Comparison of ENCODE assay signal across 8 mouse cellular contexts in the genomic region with DNA sequence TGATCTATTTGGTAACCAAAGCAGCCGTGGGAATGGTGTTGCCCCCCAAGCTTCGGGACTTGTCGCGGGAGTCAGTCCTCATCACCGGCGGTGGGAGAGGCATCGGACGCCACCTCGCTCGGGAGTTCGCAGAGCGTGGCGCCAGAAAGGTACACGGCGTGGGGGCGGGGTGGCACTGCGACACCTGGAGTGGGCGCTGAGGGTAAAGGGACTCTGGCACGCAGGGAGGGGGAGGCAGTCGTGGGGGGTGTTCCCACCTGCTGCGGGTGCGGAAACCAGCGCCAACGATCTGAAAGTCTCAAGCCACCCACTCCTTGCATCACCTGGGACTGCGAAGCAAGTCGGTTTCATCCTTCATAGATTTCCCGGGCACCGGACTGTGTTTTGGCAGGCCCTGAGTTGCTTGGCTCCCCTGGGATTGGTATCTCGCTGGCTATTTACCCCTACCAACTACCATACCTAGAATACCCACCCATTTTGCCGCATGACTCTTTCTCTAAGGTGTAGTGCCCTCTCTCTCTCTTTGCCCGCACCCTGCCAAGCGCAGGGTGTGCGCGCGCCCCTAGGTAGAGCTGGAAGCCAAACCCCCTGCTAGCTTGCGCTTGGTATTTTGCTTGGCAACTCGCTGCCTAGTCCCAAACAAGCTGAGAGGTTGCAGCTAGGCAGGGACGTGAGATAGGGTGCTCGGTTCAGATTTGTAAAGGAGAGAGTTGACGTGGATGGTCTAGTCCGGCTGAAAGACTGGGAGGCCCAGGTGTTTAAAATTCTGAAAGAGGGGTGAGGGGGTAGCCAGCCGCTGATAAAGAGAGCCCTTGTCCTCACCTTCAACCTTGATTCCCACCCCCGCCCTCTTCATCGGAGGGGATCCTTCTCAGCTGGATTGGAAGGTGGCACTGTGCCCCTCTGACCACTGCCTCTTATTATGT. TPM values are rescaled to one million over a fixed set of nuclear protein-coding genes. Genes with fewer than 3 reads are reported as not detected.
A peak's percentile ranks its signal among the peaks of the same experiment; 100 is the strongest.
DNase-seq lines count a peak whose midpoint lies in the region; ATAC-seq and TF ChIP-seq lines count a peak whose summit lies in the region.

No protein-coding gene starts in this region.

- H3K27ac ChIP-seq in intestine, postnatal 0 days (ENCODE audit: low read depth, low read length) = peak overlapping the region; percentile 92
- H3K27ac ChIP-seq in lung, embryonic 14.5 days (ENCODE audit: low read depth) = peak overlapping the region; percentile 78

- no peaks in the 10 kb centered on the region for H3K9me3 ChIP-seq in megakaryocyte, embryonic 14.5 days
- H3K9me3 ChIP-seq in intestine, postnatal 0 days (ENCODE audit: control insufficient read depth) = no peaks in the 10 kb centered on the region
- no peaks in the 10 kb centered on the region for H3K9me3 ChIP-seq in lung, embryonic 14.5 days (ENCODE audit: low read depth, low read length)

- peaks cover 47% of the 10 kb centered on the region for H3K36me3 ChIP-seq in megakaryocyte, embryonic 14.5 days (replicated peaks; ENCODE audit: low read length)
- no peaks in the 10 kb centered on the region; the same call in 1 of the 2 replicates for H3K36me3 ChIP-seq in intestine, postnatal 0 days (ENCODE audit: control insufficient read depth, insufficient read depth)
- H3K36me3 ChIP-seq in lung, embryonic 14.5 days (ENCODE audit: insufficient read depth) = no peaks in the 10 kb centered on the region

- no peak for ATAC-seq in megakaryocyte, adult 5-6 weeks (ENCODE audit: poor library complexity, severe bottlenecking)
- no peak for ATAC-seq in intestine, postnatal 0 days
- ATAC-seq in lung, embryonic 14.5 days (ENCODE audit: insufficient read depth) = no peak
- no peak for ATAC-seq in monocyte, adult 5-6 weeks (replicated peaks; ENCODE audit: insufficient number of reproducible peaks, low FRiP score, low TSS enrichment, poor library complexity, severe bottlenecking)

- peak overlapping the region; percentile 99 for H3K4me3 ChIP-seq in megakaryocyte, embryonic 14.5 days (replicated peaks)
- peak overlapping the region; percentile 79 for H3K4me3 ChIP-seq in intestine, postnatal 0 days (ENCODE audit: low read depth, low read length)
- peak overlapping the region; percentile 58 for H3K4me3 ChIP-seq in lung, embryonic 14.5 days (ENCODE audit: low read depth, low read length)

- peak; percentile 56 to 60 for DNase-seq in cerebellum, postnatal 10 days
- DNase-seq in gastrocnemius, postnatal 4 days (ENCODE audit: low spot score in 2 of 2) = peak; percentile 32 to 39
- peak; percentile 46 for DNase-seq in lung, embryonic 14.5 days
- DNase-seq in retina, postnatal 1 day = peak; percentile 44

- peaks cover 61% of the 10 kb centered on the region for H3K4me1 ChIP-seq in megakaryocyte, embryonic 14.5 days
- peaks cover 11% of the 10 kb centered on the region; the same call in 1 of the 2 replicates for H3K4me1 ChIP-seq in intestine, postnatal 0 days (replicated peaks; ENCODE audit: control insufficient read depth, insufficient read depth, low read length)
- no peaks in the 10 kb centered on the region; the same call in 1 of the 2 replicates for H3K4me1 ChIP-seq in lung, embryonic 14.5 days (ENCODE audit: insufficient read depth)

- peak; percentile 5; the same call in 1 of the 2 replicates for TF ChIP-seq CTCF in intestine, postnatal 0 days (IDR thresholded peaks at IDR 0.05; ENCODE audit: low read depth)
- TF ChIP-seq CTCF in lung, embryonic 14.5 days (IDR thresholded peaks at IDR 0.05; ENCODE audit: low read depth) = no peak

- H3K27me3 ChIP-seq in megakaryocyte, embryonic 14.5 days (replicated peaks) = no peaks in the 10 kb centered on the region
- H3K27me3 ChIP-seq in intestine, postnatal 0 days (replicated peaks; ENCODE audit: control insufficient read depth, insufficient read depth, low read length) = no peaks in the 10 kb centered on the region
- peaks cover 3% of the 10 kb centered on the region; the same call in 1 of the 2 replicates for H3K27me3 ChIP-seq in lung, embryonic 14.5 days (ENCODE audit: insufficient read depth, low read length)

- peak overlapping the region; percentile 84 for H3K4me2 ChIP-seq in intestine, postnatal 0 days (replicated peaks; ENCODE audit: low read depth)
- peak overlapping the region; percentile 90 for H3K4me2 ChIP-seq in lung, embryonic 14.5 days

- H3K9ac ChIP-seq in intestine, postnatal 0 days (ENCODE audit: low read depth, low read length) = peak overlapping the region; percentile 81
- peak overlapping the region; percentile 58 for H3K9ac ChIP-seq in lung, embryonic 14.5 days

- 1% methylated on average over 44 of the region's 44 CpGs for WGBS in intestine, postnatal 0 days
- WGBS in lung, embryonic 14.5 days = under 1% methylated on average over 44 of the region's 44 CpGs

RNA-seq across cellular contexts. Expression of a gene that starts 1.2 kb away (rescaled TPM):
- 44.7 and 211 TPM in 2 replicates for polyA plus RNA-seq in megakaryocyte, embryonic 14.5 days (2012; ENCODE audit: insufficient read depth, low replicate concordance)
- total RNA-seq in megakaryocyte, adult 5-6 weeks (2015) = 49.7 and 49.8 TPM in 2 replicates
- total RNA-seq in megakaryocyte, adult 5-6 weeks (2017) = 60.0 and 61.4 TPM in 2 replicates
- 10 to 100 TPM; 49.2 to 51.4 TPM for total RNA-seq in gastrocnemius, postnatal 4 days (2021)
- 93.0 and 100 TPM in 2 replicates for polyA plus RNA-seq in intestine, postnatal 0 days (2015; fragmentation: Nextera tagmentation; extraction: Ambion mirVana)
- 36.5 and 41.3 TPM in 2 replicates for polyA plus RNA-seq in lung, embryonic 14.5 days (2014; fragmentation: Nextera tagmentation; extraction: Ambion mirVana)
- total RNA-seq in monocyte, adult 5-6 weeks (2017) = 42.6 to 50.4 TPM (median 43.0 TPM) in 3 replicates
